Mouse (Mus musculus) midbrain, embryonic 15.5 days (tissue): ENCODE data around the gene Prkce. TPM values are rescaled to one million over a fixed set of nuclear protein-coding genes. Genes with fewer than 3 reads are reported as not detected.

Experiments
- ATAC-seq: fragments of 200-750 bp; cut with Nextera tagmentation; replicated peaks from 2 replicates; pipeline ENCODE4 v1.8.0; 2017; ENCODE audit warnings: moderate TSS enrichment
- H3K27ac ChIP-seq: fragments of 300-500 bp; sonication (generic); 2 replicates; pipeline ENCODE4 v1.5.1; 2015; ENCODE audit warnings: mild to moderate bottlenecking, inconsistent platforms
- H3K27me3 ChIP-seq: fragments of 300-500 bp; sonication (generic); replicated peaks from 2 replicates; pipeline ENCODE4 v1.6.1; 2015; ENCODE audit warnings: inconsistent platforms
- H3K36me3 ChIP-seq: fragments of 300-500 bp; sonication (generic); replicated peaks from 2 replicates; pipeline ENCODE4 v1.6.1; 2015; ENCODE audit warnings: inconsistent platforms
- H3K4me1 ChIP-seq: fragments of 300-500 bp; sonication (generic); 2 replicates; pipeline ENCODE4 v1.6.1; 2015; ENCODE audit warnings: inconsistent platforms
- H3K4me2 ChIP-seq: fragments of 300-500 bp; sonication (generic); 2 replicates; pipeline ENCODE4 v1.6.1; 2015; ENCODE audit warnings: inconsistent platforms, mild to moderate bottlenecking, moderate library complexity
- H3K4me3 ChIP-seq: fragments of 300-500 bp; sonication (generic); 2 replicates; pipeline ENCODE4 v1.5.1; 2015; ENCODE audit warnings: mild to moderate bottlenecking, inconsistent platforms
- H3K9ac ChIP-seq: fragments of 300-500 bp; sonication (generic); 2 replicates; pipeline ENCODE4 v1.6.1; 2015; ENCODE audit warnings: mild to moderate bottlenecking, inconsistent platforms
- H3K9me3 ChIP-seq: fragments of 300-500 bp; sonication (generic); 2 replicates; pipeline ENCODE4 v1.6.1; 2016; ENCODE audit warnings: inconsistent platforms
- WGBS: fragments of 180-500 bp; shearing (Covaris S2); methylation state at CpG from one replicate; pipeline ENCODE4 v1.1.7; 2015; ENCODE audit warnings: mixed read lengths; 5-methylcytosine and 5-hydroxymethylcytosine counted together
- polyA plus RNA-seq: library from polyadenylated mRNA; unstranded; fragments of >200 nt; fragmentation: Nextera tagmentation; extraction: Ambion mirVana; gene quantifications from 2 replicates; pipeline ENCODE4 v1.2.1, GENCODE M21; 2015

Gene Prkce
- polyA plus RNA-seq, 1 experiment from 2014 or later, result 38.5 TPM

DNA sequence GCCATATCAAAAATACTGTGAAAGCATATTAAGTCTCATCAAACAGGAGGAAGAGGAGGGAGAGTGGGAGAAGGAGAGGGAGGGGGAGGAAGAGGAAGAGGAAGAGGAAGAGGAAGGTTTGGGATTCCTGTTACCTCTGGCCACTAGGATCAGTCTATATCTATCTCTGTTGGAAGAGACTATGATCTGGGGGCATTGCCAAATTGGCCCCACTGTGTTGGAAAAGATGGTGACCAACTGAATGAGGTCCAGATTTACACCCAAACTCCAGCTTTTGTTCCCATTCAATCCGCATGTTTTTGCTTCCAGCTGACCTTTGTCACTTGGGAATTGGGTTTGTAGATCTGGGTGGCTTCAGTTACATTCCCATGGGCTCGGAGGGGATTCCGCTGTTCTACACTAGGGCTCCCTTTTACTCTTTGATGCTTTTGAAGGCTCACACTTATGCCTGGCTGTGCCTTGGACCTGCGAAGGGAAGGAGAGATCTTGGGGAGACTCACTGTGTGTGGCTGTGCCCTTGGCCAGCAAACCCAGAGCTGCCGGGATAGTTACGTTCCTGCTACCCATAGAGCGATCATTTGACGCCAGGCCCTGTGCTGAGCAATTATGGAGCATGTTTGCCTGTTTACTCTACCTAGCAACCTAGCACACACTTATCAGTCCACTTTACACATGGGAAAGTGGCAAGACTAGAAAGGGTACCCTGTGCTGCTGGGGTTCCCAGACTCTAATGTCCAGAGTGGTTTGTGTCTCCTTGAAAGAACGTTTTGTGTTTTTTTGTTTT lies 106.2 kb downstream of the Prkce start:
- 84% methylated on average over 9 of the region's 9 CpGs for WGBS

DNA sequence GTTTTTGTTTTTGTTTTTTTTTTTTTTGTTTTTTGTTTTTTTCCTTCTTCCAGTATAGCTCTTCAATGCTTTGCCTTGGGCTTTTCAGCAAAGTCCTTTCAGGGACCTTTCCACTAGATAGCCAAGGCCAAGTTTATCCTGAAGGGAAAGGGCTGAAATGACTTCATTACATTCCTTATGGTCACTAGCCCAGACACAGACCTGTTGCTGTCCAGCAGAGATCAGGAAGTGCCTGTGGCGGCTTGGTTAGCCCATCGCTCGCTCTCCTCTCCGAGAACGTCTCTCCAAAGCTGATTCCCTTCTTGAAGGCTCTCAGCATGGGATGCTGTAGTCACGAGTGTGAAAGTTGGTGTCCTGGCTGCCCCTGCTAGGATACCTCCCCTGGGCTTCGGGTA lies 106.8 kb downstream of the Prkce start:
- H3K9me3 ChIP-seq, result no peaks in the 10 kb centered on the region
- no peak overlapping the region for H3K9ac ChIP-seq
- H3K4me1 ChIP-seq, result no peaks in the 10 kb centered on the region
- 75% methylated on average over 7 of the region's 7 CpGs for WGBS
- H3K4me2 ChIP-seq, result no peak overlapping the region
- H3K27me3 ChIP-seq, result no peaks in the 10 kb centered on the region
- no peaks in the 10 kb centered on the region for H3K36me3 ChIP-seq
- no peak overlapping the region for H3K4me3 ChIP-seq
- H3K27ac ChIP-seq, result no peak overlapping the region
- no peak for ATAC-seq

More for the DNA sequence above, 106.2 kb downstream of the Prkce start:
- Histone ChIP-seq H3K36me3 (no peaks in the 10 kb centered on the region), H3K27me3 (no peaks in the 10 kb centered on the region), H3K9ac (no peak overlapping the region), H3K4me3 (no peak overlapping the region), H3K4me1 (no peaks in the 10 kb centered on the region), H3K27ac (no peak overlapping the region), H3K4me2 (no peak overlapping the region), H3K9me3 (no peaks in the 10 kb centered on the region)
- ATAC-seq, result no peak

DNA sequence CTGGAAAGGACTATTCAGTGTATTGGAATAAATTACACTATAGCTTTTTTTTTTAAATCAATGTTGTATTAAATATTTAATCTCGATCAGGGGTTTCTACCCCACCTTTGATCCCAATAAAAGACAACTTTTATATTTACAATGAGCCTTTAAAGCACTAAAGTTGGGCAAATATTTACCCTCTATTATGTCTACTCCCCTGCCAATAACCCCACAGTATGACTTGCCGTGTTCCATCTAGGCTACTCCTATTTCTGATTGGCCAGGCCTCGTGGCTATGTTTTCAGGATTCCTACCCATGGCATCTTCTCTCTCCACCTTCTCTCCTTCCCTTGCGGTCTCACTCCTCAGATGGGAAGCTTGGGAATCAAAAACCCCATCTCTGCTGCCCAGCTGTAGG lies 108.8 kb downstream of the Prkce start:
- no peaks in the 10 kb centered on the region for H3K27me3 ChIP-seq
- no peak overlapping the region for H3K4me2 ChIP-seq
- H3K36me3 ChIP-seq, result no peaks in the 10 kb centered on the region
- WGBS, result 88% methylated on average over 4 of the region's 4 CpGs
- H3K9me3 ChIP-seq, result no peaks in the 10 kb centered on the region
- H3K9ac ChIP-seq, result no peak overlapping the region
- H3K4me1 ChIP-seq, result peaks cover 7% of the 10 kb centered on the region
- no peak overlapping the region for H3K27ac ChIP-seq
- no peak overlapping the region for H3K4me3 ChIP-seq
- ATAC-seq, result no peak

DNA sequence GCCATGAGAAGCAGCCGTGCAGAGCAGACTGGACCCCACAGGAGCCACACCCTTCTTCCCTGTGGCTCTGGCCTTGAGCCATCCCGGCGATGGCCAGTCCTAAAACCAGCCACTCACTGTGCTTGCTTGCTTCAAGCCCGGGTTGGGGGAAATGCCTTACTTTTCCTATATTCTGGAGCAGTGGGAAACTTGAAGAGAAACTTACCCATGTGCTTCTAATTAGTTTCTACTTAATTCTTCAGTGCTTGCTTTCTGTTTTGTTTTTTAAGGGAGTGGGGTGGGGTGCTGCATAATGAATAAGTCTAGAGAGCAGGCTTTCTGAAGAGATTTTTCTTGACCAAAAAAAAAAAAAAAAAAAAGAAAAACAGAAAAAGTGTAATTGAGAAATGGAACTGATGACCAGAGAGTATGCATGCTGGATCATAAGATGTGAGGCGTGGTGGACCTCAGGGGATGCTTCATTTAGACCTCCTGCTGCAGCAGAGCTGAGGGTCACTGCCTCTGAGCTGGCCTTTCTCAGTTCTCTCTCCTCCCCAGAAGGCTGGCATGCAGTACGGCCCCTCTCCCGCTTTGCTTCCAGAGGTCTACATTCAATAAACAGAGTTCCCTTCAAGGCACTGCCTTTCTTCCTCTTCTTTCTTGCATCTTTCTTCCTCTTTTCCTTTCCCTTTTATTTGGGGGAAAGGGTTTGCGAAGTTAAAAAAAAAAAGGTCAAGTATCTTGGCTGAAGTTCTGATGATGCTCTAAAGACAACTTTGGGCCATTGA lies 109.6 kb downstream of the Prkce start:
- Histone ChIP-seq H3K27me3 (no peaks in the 10 kb centered on the region), H3K9me3 (no peaks in the 10 kb centered on the region), H3K4me1 (peaks cover 7% of the 10 kb centered on the region), H3K9ac (no peak overlapping the region), H3K36me3 (no peaks in the 10 kb centered on the region), H3K4me2 (no peak overlapping the region), H3K27ac (no peak overlapping the region), H3K4me3 (no peak overlapping the region)
- 77% methylated on average over 8 of the region's 8 CpGs for WGBS
- ATAC-seq, result no peak

DNA sequence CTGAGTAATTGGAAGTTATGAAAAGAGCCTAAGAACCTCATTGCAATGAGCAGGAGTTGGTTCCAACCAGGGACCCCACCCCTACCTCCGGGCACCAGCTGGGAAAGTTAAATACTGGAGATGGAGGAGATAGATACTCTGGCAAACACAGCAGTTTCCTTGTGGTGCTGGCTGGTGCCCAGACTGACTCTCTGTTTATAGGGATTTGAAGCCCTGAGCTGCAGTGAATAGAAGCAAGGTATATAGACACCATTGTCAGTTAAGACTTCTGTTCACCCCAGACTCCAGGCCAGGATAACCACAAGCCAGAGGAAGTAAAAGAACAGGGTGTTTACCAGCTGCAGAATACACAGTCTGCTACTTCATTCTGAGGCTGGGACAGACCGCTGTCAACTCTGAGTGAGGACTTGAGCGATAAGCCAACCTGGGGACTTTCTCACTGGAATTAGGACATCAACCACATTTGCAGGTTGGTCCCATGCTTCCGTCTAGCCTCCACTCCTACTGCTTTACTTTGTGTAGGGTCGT lies 110.5 kb downstream of the Prkce start:
- 77% methylated on average over 5 of the region's 5 CpGs for WGBS
- Histone ChIP-seq H3K4me1 (peaks cover 7% of the 10 kb centered on the region), H3K27ac (no peak overlapping the region), H3K27me3 (no peaks in the 10 kb centered on the region), H3K4me2 (no peak overlapping the region), H3K9ac (no peak overlapping the region), H3K36me3 (no peaks in the 10 kb centered on the region), H3K9me3 (no peaks in the 10 kb centered on the region), H3K4me3 (no peak overlapping the region)
- no peak for ATAC-seq

DNA sequence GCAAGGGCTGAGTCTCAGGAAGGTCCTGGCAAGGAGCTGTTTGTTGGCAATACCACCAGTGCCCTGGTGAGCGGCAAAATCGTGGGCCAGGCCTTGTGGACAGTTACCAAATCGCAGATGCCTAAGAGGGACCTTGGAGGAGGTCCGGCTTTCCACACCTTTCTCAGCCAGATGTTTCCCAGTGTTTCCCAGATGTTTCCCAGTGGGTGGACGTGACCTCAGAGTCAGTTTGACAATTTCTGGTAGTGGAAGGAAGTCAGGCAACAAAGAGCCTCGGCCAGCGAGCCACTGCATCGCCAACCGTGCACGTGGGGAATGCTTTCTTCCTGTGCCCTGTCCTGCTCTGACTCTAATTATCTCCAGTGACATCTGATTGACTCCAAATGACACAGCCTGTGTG lies 112.2 kb downstream of the Prkce start:
- ATAC-seq, result no peak
- H3K4me1 ChIP-seq, result peaks cover 7% of the 10 kb centered on the region
- H3K36me3 ChIP-seq, result no peaks in the 10 kb centered on the region
- H3K4me2 ChIP-seq, result no peak overlapping the region
- H3K9ac ChIP-seq, result no peak overlapping the region
- H3K4me3 ChIP-seq, result no peak overlapping the region
- WGBS, result 64% methylated on average over 10 of the region's 10 CpGs
- H3K9me3 ChIP-seq, result no peaks in the 10 kb centered on the region
- no peaks in the 10 kb centered on the region for H3K27me3 ChIP-seq
- no peak overlapping the region for H3K27ac ChIP-seq

DNA sequence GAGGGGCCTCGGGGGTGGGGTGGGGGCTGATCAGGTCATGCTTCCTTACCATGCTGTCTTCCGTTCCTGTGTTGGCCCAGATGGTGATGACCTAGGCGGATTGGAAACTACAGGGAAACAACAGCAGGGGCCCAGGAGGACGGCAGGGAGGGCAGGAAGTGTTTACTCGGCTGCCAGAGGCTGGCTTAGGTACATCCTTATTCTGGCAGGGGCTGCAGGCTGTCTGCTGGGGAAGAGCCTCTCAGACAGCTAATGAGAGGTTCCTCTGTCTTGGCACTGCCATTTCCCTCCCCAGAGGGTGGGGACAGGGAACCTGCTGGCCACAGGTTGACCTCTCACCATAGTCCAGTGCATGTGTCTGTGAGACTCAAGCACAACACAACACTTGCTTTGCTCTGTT lies 116.2 kb downstream of the Prkce start:
- H3K27me3 ChIP-seq, result no peaks in the 10 kb centered on the region
- WGBS, result 49% methylated on average over 5 of the region's 5 CpGs
- no peak overlapping the region for H3K4me3 ChIP-seq
- no peak for ATAC-seq
- no peak overlapping the region for H3K9ac ChIP-seq
- H3K4me2 ChIP-seq, result no peak overlapping the region
- H3K4me1 ChIP-seq, result peaks cover 7% of the 10 kb centered on the region
- H3K9me3 ChIP-seq, result no peaks in the 10 kb centered on the region
- H3K27ac ChIP-seq, result no peak overlapping the region
- no peaks in the 10 kb centered on the region for H3K36me3 ChIP-seq

DNA sequence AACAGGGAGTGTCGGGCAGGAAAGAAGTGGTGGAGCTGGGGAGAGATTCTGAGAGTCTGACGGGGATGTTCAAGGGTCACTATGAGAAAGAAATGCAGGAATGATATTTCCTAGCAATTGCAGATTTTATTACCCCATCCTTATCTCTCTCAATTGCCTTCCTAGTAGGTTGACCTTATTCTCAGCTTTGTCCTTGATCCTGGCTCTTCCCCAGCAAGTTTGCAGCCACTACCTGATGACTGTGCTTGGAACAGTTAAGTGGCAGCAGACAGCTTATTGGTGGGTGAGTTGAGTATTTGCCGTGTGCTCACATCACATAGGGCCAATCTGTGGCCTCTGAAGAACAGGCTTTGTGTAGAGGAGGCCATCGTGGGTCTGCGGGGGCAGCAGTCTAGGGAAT lies 117.5 kb downstream of the Prkce start:
- Histone ChIP-seq H3K4me3 (no peak overlapping the region), H3K4me2 (no peak overlapping the region), H3K9me3 (no peaks in the 10 kb centered on the region), H3K9ac (no peak overlapping the region), H3K27me3 (no peaks in the 10 kb centered on the region), H3K27ac (no peak overlapping the region), H3K36me3 (no peaks in the 10 kb centered on the region), H3K4me1 (peaks cover 7% of the 10 kb centered on the region)
- WGBS, result 88% methylated on average over 5 of the region's 5 CpGs
- ATAC-seq, result no peak

DNA sequence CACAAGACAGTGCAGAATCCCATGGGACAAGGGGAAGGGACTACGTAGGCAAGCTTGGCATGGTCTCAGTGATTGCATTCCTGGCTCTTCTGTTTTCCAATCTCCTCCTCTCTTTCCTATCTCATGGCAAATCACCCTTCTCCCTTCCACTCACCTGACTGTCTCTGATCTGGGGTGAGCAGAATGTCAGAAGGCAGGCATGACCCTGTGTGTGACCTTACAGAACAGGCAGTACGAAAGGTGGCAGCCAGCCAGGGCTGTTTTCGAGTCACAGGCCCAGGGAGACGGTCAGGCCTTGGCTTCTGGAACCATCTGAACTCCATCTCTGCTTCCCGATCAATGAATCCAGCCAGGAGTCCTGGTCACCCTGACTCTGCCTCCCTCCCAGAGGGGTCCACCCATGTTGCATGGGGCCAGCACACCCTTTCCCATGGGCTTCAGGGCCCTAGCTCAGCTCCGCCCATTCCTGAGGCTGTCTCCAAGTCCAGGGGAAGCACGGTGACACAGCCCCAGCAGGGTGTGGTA lies 119.2 kb downstream of the Prkce start:
- WGBS, result 86% methylated on average over 7 of the region's 7 CpGs
- ATAC-seq, result no peak

DNA sequence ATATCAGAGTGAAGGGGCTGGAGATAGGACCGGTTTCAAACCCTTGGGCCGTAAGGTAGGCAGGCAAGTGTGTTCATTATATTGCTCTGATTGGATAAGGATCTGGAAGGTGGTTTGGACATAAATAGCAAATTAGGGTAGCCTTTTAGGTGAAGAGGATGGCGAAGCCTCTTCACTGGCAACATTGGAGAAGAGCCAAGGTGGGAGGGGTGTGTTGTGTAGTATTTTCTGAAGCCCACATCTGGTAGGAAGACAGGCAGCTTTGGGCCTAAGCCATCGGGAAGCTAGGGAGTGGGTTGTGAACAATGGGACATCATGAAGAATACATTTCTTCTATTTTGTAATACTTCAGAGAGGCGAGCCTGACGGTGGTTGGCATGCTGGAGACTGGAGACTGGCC lies 125.1 kb downstream of the Prkce start:
- Histone ChIP-seq H3K27ac (no peak overlapping the region), H3K36me3 (no peaks in the 10 kb centered on the region), H3K4me3 (no peak overlapping the region), H3K4me1 (no peaks in the 10 kb centered on the region), H3K27me3 (no peaks in the 10 kb centered on the region), H3K9me3 (no peaks in the 10 kb centered on the region), H3K4me2 (no peak overlapping the region), H3K9ac (no peak overlapping the region)
- whole genome bisulfite sequencing, result 91% methylated on average over 6 of the region's 6 CpGs
- no peak for ATAC-seq

More for the DNA sequence above, 119.2 kb downstream of the Prkce start:
- no peak overlapping the region for H3K4me2 ChIP-seq
- H3K9ac ChIP-seq, result no peak overlapping the region
- H3K27me3 ChIP-seq, result no peaks in the 10 kb centered on the region
- H3K9me3 ChIP-seq, result no peaks in the 10 kb centered on the region
- H3K4me3 ChIP-seq, result no peak overlapping the region
- H3K27ac ChIP-seq, result no peak overlapping the region
- no peaks in the 10 kb centered on the region for H3K4me1 ChIP-seq
- no peaks in the 10 kb centered on the region for H3K36me3 ChIP-seq

DNA sequence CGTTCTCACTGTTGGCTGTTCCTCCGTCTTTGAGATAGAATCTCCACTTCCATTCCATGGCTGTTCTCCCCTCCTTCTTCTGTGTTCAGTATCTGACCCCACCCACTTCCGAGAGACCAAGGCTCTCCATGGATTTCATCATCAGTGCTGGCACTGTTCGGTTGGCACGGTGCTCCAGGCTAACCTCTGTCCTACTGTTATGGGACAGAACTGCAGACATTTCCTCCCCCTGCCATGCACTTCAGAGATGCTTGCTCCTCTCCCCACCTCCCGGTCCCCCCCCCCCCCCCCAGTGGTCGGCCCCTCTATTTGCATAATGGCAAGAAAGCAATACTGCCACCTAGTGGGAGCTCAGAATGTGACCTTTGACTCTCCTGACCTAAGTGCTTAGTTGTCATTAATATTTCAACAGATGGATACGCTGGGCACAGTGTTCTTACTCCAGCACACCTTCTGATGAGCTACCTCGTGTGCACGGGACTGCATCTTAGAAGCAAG lies 125.7 kb downstream of the Prkce start:
- H3K4me3 ChIP-seq, result no peak overlapping the region
- no peaks in the 10 kb centered on the region for H3K36me3 ChIP-seq
- no peaks in the 10 kb centered on the region for H3K27me3 ChIP-seq
- no peak for ATAC-seq
- H3K4me1 ChIP-seq, result no peaks in the 10 kb centered on the region
- no peak overlapping the region for H3K9ac ChIP-seq
- no peak overlapping the region for H3K4me2 ChIP-seq
- whole genome bisulfite sequencing, result 44% methylated on average over 10 of the region's 10 CpGs
- no peak overlapping the region for H3K27ac ChIP-seq
- H3K9me3 ChIP-seq, result no peaks in the 10 kb centered on the region

DNA sequence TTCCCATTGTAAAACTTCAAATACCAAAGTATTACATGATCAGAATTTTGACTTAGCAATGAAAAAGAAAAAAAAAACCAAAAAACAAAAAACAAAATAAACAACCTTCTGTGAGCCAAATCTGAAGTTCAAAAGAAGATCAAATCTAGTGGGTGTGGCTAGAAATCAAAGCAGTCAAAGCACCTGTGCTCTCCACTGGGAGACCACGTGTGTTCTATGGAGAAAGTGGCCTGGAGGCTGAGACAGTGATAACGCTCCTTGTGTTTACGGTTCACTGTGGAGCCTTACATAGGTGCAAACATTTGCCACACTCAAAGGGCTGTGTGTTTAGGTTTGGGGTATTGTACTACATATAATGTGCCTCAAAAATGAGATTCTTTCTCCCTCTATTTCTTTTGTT lies 132.0 kb downstream of the Prkce start:
- 74% methylated on average over 3 of the region's 3 CpGs for WGBS
- no peak for ATAC-seq

More for the DNA sequence above, 132.0 kb downstream of the Prkce start:
- H3K4me2 ChIP-seq, result no peak overlapping the region
- no peak overlapping the region for H3K27ac ChIP-seq
- peaks cover 4% of the 10 kb centered on the region for H3K4me1 ChIP-seq
- H3K4me3 ChIP-seq, result no peak overlapping the region
- H3K27me3 ChIP-seq, result no peaks in the 10 kb centered on the region
- no peaks in the 10 kb centered on the region for H3K9me3 ChIP-seq
- no peak overlapping the region for H3K9ac ChIP-seq
- H3K36me3 ChIP-seq, result no peaks in the 10 kb centered on the region
